Mouse (Mus musculus) olfactory bulb, adult 2 months (tissue): ENCODE measurements at regions not wholly inside any gene's neighbourhood (a gene's known extent, or its start where the extent isn't known, plus 50 kb on each side); places are given as distances from the start of the nearest gene placed in this dataset.
"Not testable (repeated sequence)": the region's sequence is repeated elsewhere in the genome, so short reads cannot be mapped to it uniquely, and the experiment has no call there.

Source experiments
- H3K27ac ChIP-seq: fragments of 200-500 bp; 2 replicates; pipeline ENCODE4 v1.5.1; 2012; ENCODE audit warnings: low read depth, low read length; ENCODE audit not compliant: insufficient read depth
- H3K4me1 ChIP-seq: fragments of 200-500 bp; 2 replicates; pipeline ENCODE4 v1.6.1; 2012; ENCODE audit warnings: low read length; ENCODE audit not compliant: control insufficient read depth, insufficient read depth
- H3K4me3 ChIP-seq: fragments of 200-500 bp; 2 replicates; pipeline ENCODE4 v1.5.1; 2012; ENCODE audit warnings: mild to moderate bottlenecking, low read depth, low read length, moderate library complexity; ENCODE audit not compliant: insufficient read depth
- CTCF ChIP-seq: fragments of 200-500 bp; IDR thresholded peaks from 2 replicates; pipeline ENCODE4 v1.5.1; 2012; ENCODE audit warnings: low read depth, mild to moderate bottlenecking, low read length, moderate library complexity; ENCODE audit not compliant: insufficient read depth
- POLR2A ChIP-seq: fragments of 200-500 bp; IDR thresholded peaks from 2 replicates; pipeline ENCODE4 v1.6.1; 2012; ENCODE audit warnings: mild to moderate bottlenecking, low read depth, low read length, moderate library complexity; ENCODE audit not compliant: insufficient read depth
- WGBS: fragments of 180-500 bp; shearing (Covaris S2); methylation state at CpG from one replicate; pipeline ENCODE4 v1.1.7; 2018; 5-methylcytosine and 5-hydroxymethylcytosine counted together

DNA sequence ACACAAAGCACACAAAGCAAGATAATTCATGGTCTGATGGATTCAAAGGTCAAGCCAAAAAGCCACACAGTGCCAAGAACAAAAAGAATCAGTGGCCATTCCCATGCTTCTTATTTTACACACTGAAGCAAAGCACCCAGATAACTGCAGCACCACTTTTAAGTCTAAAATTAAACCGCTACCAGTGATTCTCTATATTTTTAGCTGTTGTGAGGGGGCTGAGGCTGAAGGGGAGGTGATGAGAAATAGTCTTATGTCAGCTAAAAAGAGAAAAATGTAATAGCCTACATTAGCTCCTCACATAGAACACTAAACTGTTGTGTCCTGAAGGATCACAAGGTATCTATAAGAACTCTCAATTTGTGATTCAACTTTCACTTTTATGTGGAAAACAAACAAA lies 382.5 kb downstream of the Arl6ip6 start:
- 47% methylated on average over 1 of the region's 1 CpGs for WGBS

DNA sequence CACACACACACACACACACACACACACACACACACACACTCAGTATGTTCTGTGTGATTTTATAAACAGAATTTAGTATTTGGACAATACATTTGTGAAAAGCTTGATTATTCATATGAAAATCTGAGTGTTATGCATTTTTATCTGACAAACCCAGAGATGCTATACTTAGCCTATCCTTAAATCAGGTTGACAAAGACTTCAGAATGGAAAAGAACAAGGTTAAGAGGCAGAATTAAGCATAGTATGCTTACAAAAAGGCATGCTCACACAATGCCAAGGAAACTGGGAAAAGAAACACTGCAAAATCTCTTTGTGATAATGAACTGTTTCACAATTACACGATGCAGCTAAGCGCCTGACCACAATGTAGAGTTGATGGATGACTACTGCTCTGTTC lies 414.3 kb downstream of the Arl6ip6 start:
- Histone ChIP-seq H3K4me3 (no peak overlapping the region), H3K4me1 (no peaks in the 10 kb centered on the region), H3K27ac (no peak overlapping the region)
- WGBS, result 56% methylated on average over 2 of the region's 2 CpGs
- no peak for TF ChIP-seq POLR2A
- no peak for TF ChIP-seq CTCF

More for the DNA sequence above, 382.5 kb downstream of the Arl6ip6 start:
- no peak overlapping the region for H3K4me3 ChIP-seq
- no peak overlapping the region for H3K27ac ChIP-seq
- H3K4me1 ChIP-seq, result no peaks in the 10 kb centered on the region
- TF ChIP-seq CTCF (no peak), POLR2A (no peak)

- no peaks in the 10 kb centered on the region for H3K4me1 ChIP-seq
- no peak overlapping the region for H3K27ac ChIP-seq
- WGBS, result 50% methylated on average over 3 of the region's 3 CpGs
- H3K4me3 ChIP-seq, result no peak overlapping the region
- TF ChIP-seq CTCF, result no peak
- TF ChIP-seq POLR2A, result no peak
These were observed 428.2 kb downstream of the Arl6ip6 start for GRCm38 (mm10) chr2:53619681-53620080.

DNA sequence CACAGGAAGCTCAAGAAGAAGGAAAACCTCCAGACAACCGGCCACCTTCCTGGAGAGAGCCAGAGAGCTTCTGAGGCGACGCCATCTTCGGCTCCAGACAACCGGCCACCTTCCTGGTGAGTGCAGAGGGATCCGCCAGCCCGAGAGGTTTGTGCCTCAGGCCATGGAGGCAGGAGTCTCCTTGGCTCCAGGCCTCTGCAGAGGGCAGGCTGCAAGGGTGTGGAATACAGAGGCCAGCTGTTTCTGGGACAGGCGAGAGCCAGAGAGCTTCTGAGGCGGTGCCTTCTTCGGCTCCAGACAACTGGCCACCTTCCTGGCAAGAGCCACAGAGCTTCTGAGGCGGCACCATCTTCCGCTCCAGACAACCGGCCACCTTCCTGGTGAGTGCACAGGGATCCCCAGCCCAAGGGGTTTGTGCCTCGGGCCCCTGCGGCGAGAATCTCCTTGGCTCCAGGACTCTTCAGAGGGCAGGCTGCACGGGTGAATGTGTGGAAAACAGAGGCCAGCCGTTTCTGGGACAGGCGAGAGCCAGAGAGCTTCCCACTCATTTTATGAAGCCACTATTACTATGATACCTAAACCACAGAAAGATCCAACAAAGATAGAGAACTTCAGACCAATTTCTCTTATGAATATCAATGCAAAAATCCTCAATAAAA lies 441.4 kb downstream of the Arl6ip6 start:
- WGBS, result 75% methylated on average over 19 of the region's 19 CpGs
- not testable (repeated sequence) for H3K4me3 ChIP-seq, H3K27ac ChIP-seq, H3K4me1 ChIP-seq

- 71% methylated on average over 6 of the region's 6 CpGs for WGBS
- Histone ChIP-seq H3K27ac (no peak overlapping the region), H3K4me1 (no peaks in the 10 kb centered on the region), H3K4me3 (no peak overlapping the region)
- TF ChIP-seq POLR2A, result no peak
- no peak for TF ChIP-seq CTCF
These were observed 416.6 kb downstream of the Rprm start for GRCm38 (mm10) chr2:53668599-53669372.

DNA sequence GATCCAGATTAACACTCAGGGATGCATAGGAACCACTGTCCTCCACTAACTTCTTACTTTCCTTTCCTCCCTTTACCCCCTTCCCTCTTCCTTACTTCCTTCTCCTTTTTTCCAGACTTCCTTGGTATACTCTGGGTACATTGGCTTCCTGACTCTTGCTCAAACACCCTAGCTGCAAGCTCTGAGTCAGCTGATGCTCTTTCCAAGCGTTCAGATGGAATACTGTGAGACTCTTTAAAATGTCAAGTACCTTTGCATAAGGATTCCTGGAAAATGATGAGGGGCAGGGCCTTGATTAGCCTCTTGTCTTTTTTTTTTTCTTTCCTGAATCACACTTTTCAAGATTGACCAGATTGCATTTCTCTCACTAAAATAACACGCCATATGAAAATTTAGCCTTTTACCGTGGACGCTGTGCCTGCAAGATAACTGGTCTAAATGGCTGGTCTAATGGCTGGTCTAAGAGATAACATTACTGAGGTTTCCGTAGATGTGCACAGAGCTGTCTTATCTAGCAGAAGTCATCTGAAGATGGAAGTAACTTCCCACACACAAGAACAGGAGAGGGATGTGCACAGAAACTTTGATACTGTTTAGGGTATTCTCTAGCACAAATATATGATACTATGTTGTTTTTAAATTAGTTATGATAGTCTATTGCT lies 404.9 kb downstream of the Rprm start:
- TF ChIP-seq POLR2A (no peak), CTCF (no peak)
- Histone ChIP-seq H3K27ac (no peak overlapping the region), H3K4me3 (no peak overlapping the region), H3K4me1 (no peaks in the 10 kb centered on the region)
- 91% methylated on average over 5 of the region's 5 CpGs for WGBS

DNA sequence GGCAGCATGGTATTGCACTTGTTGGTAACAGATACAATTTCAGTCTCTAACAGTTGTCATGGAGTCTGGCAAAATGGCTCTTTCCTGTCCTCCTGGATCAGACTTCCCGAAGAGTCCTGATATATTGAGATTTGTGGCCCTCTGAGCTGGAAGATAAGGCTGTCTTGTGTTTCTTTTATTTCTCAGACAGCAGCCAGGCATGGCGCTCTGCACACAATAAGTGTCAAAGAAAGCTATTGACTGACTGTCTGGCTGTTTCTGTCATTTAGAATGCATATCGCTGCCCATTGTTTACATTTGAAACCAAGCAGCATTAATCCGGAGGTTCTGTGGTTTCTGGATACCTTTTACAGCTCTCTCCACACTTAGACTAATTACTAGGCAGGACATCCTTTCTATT lies 402.8 kb downstream of the Rprm start:
- Histone ChIP-seq H3K4me1 (no peaks in the 10 kb centered on the region), H3K4me3 (no peak overlapping the region), H3K27ac (no peak overlapping the region)
- no peak for TF ChIP-seq POLR2A
- TF ChIP-seq CTCF, result no peak
- WGBS, result 49% methylated on average over 4 of the region's 4 CpGs

DNA sequence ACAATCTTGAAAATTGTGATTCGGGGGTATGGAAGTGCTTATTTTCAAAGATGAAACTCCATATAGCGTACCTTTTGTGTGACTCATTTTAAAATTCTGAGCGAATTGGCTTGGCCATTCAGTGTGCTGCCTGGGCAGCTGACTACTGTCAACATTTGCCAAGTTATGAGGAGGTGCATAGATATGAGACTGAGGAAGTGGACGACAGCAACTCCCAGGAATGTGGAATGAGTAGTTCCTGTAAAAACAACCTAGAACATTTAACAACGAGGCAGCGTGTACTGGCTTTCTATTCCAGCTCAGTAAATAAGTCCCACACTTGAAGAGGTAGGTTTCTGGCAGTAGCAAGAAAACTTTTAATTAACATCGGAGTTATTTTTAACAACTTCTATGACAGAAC lies 398.1 kb downstream of the Rprm start:
- TF ChIP-seq CTCF (no peak), POLR2A (no peak)
- no peak overlapping the region for H3K27ac ChIP-seq
- 83% methylated on average over 7 of the region's 7 CpGs for WGBS
- no peak overlapping the region for H3K4me3 ChIP-seq
- no peaks in the 10 kb centered on the region for H3K4me1 ChIP-seq

GRCm38 (mm10) chr2:53689223-53689880 lies 396.0 kb downstream of the Rprm start:
- Histone ChIP-seq H3K4me1 (no peaks in the 10 kb centered on the region), H3K4me3 (no peak overlapping the region), H3K27ac (no peak overlapping the region)
- 31% methylated on average over 3 of the region's 3 CpGs for WGBS
- TF ChIP-seq CTCF (no peak), POLR2A (no peak)
